8 mouse cellular contexts compared by ENCODE assay signal in genomic region chr9:14698582-14699287, GRCm38 (mm10). TPM values are rescaled to one million over a fixed set of nuclear protein-coding genes. Genes with fewer than 3 reads are reported as not detected.
A peak's percentile ranks its signal among the peaks of the same experiment; 100 is the strongest.
DNase-seq lines count a peak whose midpoint lies in the region; ATAC-seq and TF ChIP-seq lines count a peak whose summit lies in the region.

No protein-coding gene starts in this region.

- TF ChIP-seq CTCF in bone marrow macrophage, adult 2 months (IDR thresholded peaks at IDR 0.05; ENCODE audit: low read depth, low read length) = peak; percentile 46; the same call in 1 of the 2 replicates
- peak; percentile 74; the same call in 1 of the 2 replicates for TF ChIP-seq CTCF in embryonic fibroblast, embryonic 13.5 days (IDR thresholded peaks at IDR 0.05; ENCODE audit: borderline replicate concordance, insufficient read depth, low read length)

- ATAC-seq in kidney, embryonic 14.5 days (ENCODE audit: low FRiP score, low TSS enrichment) = peak; percentile 93
- peak; percentile 89 for ATAC-seq in limb, embryonic 14.5 days (ENCODE audit: low FRiP score, low read depth)

- WGBS in kidney, embryonic 14.5 days = 54% methylated on average over 12 of the region's 12 CpGs
- 52% methylated on average over 12 of the region's 12 CpGs for WGBS in limb, embryonic 14.5 days

- no peaks in the 10 kb centered on the region for H3K9me3 ChIP-seq in kidney, embryonic 14.5 days (ENCODE audit: control insufficient read depth, low read length)
- no peaks in the 10 kb centered on the region for H3K9me3 ChIP-seq in limb, embryonic 14.5 days (ENCODE audit: control insufficient read depth, low read length)

- no peak overlapping the region for H3K27ac ChIP-seq in bone marrow macrophage, adult 2 months (ENCODE audit: insufficient read depth, low read depth, low read length)
- H3K27ac ChIP-seq in embryonic fibroblast, embryonic 13.5 days (ENCODE audit: insufficient read depth, low read length) = no peak overlapping the region
- H3K27ac ChIP-seq in kidney, embryonic 14.5 days (ENCODE audit: low read depth, low read length) = no peak overlapping the region
- H3K27ac ChIP-seq in limb, embryonic 14.5 days (replicated peaks; ENCODE audit: low read depth, low read length) = no peak overlapping the region

- DNase-seq in B cell, adult 2 months = peak; percentile 79 to 83
- peak; percentile 72 to 89 for DNase-seq in heart, adult 9 months (ENCODE audit: low spot score in 2 of 2)
- DNase-seq in limb, embryonic 14.5 days (ENCODE audit: low spot score) = peak; percentile 95
- peak; percentile 39 to 72 for DNase-seq in monocyte, adult 2 months (ENCODE audit: low read depth in 1 of 2, low spot score in 2 of 2)
- peak; percentile 49 to 53 for DNase-seq in spleen, postnatal 36 days (ENCODE audit: low spot score in 2 of 2)

- H3K4me2 ChIP-seq in kidney, embryonic 14.5 days (replicated peaks; ENCODE audit: low read depth, low read length) = no peak overlapping the region
- H3K4me2 ChIP-seq in limb, embryonic 14.5 days (replicated peaks; ENCODE audit: low read depth, low read length, severe bottlenecking) = no peak overlapping the region

- no peaks in the 10 kb centered on the region for H3K27me3 ChIP-seq in kidney, embryonic 14.5 days (ENCODE audit: control insufficient read depth, insufficient read depth, low read length)
- no peaks in the 10 kb centered on the region for H3K27me3 ChIP-seq in limb, embryonic 14.5 days (ENCODE audit: control insufficient read depth, insufficient read depth, low read length)

- TF ChIP-seq POLR2A in bone marrow macrophage, adult 2 months (IDR thresholded peaks at IDR 0.05; ENCODE audit: borderline replicate concordance, low read depth, low read length) = no peak
- TF ChIP-seq POLR2A in embryonic fibroblast, embryonic 13.5 days (IDR thresholded peaks at IDR 0.05; ENCODE audit: low read depth, low read length) = no peak
- TF ChIP-seq POLR2A in limb, embryonic 14.5 days (IDR thresholded peaks at IDR 0.05; ENCODE audit: borderline replicate concordance, extremely low read depth, insufficient read depth, insufficient read length) = no peak

- H3K4me3 ChIP-seq in bone marrow macrophage, adult 2 months (ENCODE audit: insufficient read depth, low read length) = no peak overlapping the region
- no peak overlapping the region for H3K4me3 ChIP-seq in embryonic fibroblast, embryonic 13.5 days (ENCODE audit: insufficient read depth, low read length)
- H3K4me3 ChIP-seq in kidney, embryonic 14.5 days (ENCODE audit: low read length) = no peak overlapping the region
- H3K4me3 ChIP-seq in limb, embryonic 14.5 days (replicated peaks; ENCODE audit: low read length) = no peak overlapping the region

- H3K36me3 ChIP-seq in kidney, embryonic 14.5 days (ENCODE audit: control insufficient read depth, insufficient read depth, low read length) = no peaks in the 10 kb centered on the region
- H3K36me3 ChIP-seq in limb, embryonic 14.5 days (ENCODE audit: control insufficient read depth, insufficient read depth, low read length) = no peaks in the 10 kb centered on the region

- H3K4me1 ChIP-seq in bone marrow macrophage, adult 2 months (ENCODE audit: control insufficient read depth, insufficient read depth, low read length) = peaks cover 5% of the 10 kb centered on the region
- H3K4me1 ChIP-seq in embryonic fibroblast, embryonic 13.5 days (ENCODE audit: control insufficient read depth, insufficient read depth, low read length) = no peaks in the 10 kb centered on the region
- H3K4me1 ChIP-seq in kidney, embryonic 14.5 days (ENCODE audit: control insufficient read depth, insufficient read depth, low read length) = no peaks in the 10 kb centered on the region
- H3K4me1 ChIP-seq in limb, embryonic 14.5 days (ENCODE audit: control insufficient read depth, insufficient read depth, low read length) = no peaks in the 10 kb centered on the region

- no peak overlapping the region for H3K9ac ChIP-seq in kidney, embryonic 14.5 days (ENCODE audit: low read depth, low read length)
- H3K9ac ChIP-seq in limb, embryonic 14.5 days (ENCODE audit: low read depth, low read length, severe bottlenecking) = no peak overlapping the region

RNA-seq across cellular contexts. Expression of gene Piwil4, which starts 41.8 kb away (rescaled TPM):
- polyA plus RNA-seq in bone marrow macrophage, adult 2 months (2012; ENCODE audit: insufficient read depth, insufficient read length, missing spikeins) = not detected in 2 replicates
- polyA plus RNA-seq in embryonic fibroblast, embryonic 13.5 days (2011; ENCODE audit: insufficient read length, low read depth, missing spikeins) = not detected in 2 replicates
- not detected in 2 replicates for polyA plus RNA-seq in kidney, embryonic 14.5 days (2014; fragmentation: Nextera tagmentation; extraction: Ambion mirVana)
- polyA plus RNA-seq in limb, embryonic 14.5 days (2012; rRNA removed) = 0.06 and 0.18 TPM in 2 replicates
- polyA plus RNA-seq in limb, embryonic 14.5 days (2014; fragmentation: Nextera tagmentation; extraction: Ambion mirVana) = 0.07 and 0.08 TPM in 2 replicates

RNA-seq across cellular contexts. Expression of gene Fut4, which starts 53.5 kb away (rescaled TPM):
- 2.4 and 3.0 TPM in 2 replicates for polyA plus RNA-seq in bone marrow macrophage, adult 2 months (2012; ENCODE audit: insufficient read depth, insufficient read length, missing spikeins)
- polyA plus RNA-seq in embryonic fibroblast, embryonic 13.5 days (2011; ENCODE audit: insufficient read length, low read depth, missing spikeins) = 0.63 and 1.4 TPM in 2 replicates
- 1.5 and 3.5 TPM in 2 replicates for polyA plus RNA-seq in kidney, embryonic 14.5 days (2014; fragmentation: Nextera tagmentation; extraction: Ambion mirVana)
- 2.1 and 2.3 TPM in 2 replicates for polyA plus RNA-seq in limb, embryonic 14.5 days (2012; rRNA removed)
- 2.0 and 2.5 TPM in 2 replicates for polyA plus RNA-seq in limb, embryonic 14.5 days (2014; fragmentation: Nextera tagmentation; extraction: Ambion mirVana)

RNA-seq across cellular contexts. Expression of gene Amotl1, which starts 53.9 kb away (rescaled TPM):
- polyA plus RNA-seq in bone marrow macrophage, adult 2 months (2012; ENCODE audit: insufficient read depth, insufficient read length, missing spikeins) = 0.37 and 0.46 TPM in 2 replicates
- 61.2 and 63.1 TPM in 2 replicates for polyA plus RNA-seq in embryonic fibroblast, embryonic 13.5 days (2011; ENCODE audit: insufficient read length, low read depth, missing spikeins)
- 19.1 and 32.9 TPM in 2 replicates for polyA plus RNA-seq in kidney, embryonic 14.5 days (2014; fragmentation: Nextera tagmentation; extraction: Ambion mirVana)
- 53.9 and 56.2 TPM in 2 replicates for polyA plus RNA-seq in limb, embryonic 14.5 days (2012; rRNA removed)
- polyA plus RNA-seq in limb, embryonic 14.5 days (2014; fragmentation: Nextera tagmentation; extraction: Ambion mirVana) = 47.7 and 49.7 TPM in 2 replicates

Comparison
In these comparisons a context has a peak if more than half of its experiments do, and no peak if none do; other contexts are left out.
1. RNA of gene Amotl1, which starts 53.9 kb away (polyA plus RNA-seq): 61.2 to 63.1 TPM in embryonic fibroblast, embryonic 13.5 days, 47.7 to 56.2 TPM in limb, embryonic 14.5 days and 19.1 to 32.9 TPM in kidney, embryonic 14.5 days; 0.37 to 0.46 TPM in bone marrow macrophage, adult 2 months; every median in the first group is over 10 times any median in the second.
2. Peak in every context shown above with its lines, with median percentiles within 50 percentile points of each other: DNase-seq.